Mouse (Mus musculus) lung, postnatal 36 days (tissue): ENCODE data around the gene Zdhhc22.
A peak's percentile ranks its signal among the peaks of the same experiment; 100 is the strongest.

Experiments used
- DNase-seq: peaks from one replicate; pipeline ENCODE4 v3.0.0; 2022; ENCODE audit warnings: mixed read lengths

Zdhhc22 gene

DNA sequence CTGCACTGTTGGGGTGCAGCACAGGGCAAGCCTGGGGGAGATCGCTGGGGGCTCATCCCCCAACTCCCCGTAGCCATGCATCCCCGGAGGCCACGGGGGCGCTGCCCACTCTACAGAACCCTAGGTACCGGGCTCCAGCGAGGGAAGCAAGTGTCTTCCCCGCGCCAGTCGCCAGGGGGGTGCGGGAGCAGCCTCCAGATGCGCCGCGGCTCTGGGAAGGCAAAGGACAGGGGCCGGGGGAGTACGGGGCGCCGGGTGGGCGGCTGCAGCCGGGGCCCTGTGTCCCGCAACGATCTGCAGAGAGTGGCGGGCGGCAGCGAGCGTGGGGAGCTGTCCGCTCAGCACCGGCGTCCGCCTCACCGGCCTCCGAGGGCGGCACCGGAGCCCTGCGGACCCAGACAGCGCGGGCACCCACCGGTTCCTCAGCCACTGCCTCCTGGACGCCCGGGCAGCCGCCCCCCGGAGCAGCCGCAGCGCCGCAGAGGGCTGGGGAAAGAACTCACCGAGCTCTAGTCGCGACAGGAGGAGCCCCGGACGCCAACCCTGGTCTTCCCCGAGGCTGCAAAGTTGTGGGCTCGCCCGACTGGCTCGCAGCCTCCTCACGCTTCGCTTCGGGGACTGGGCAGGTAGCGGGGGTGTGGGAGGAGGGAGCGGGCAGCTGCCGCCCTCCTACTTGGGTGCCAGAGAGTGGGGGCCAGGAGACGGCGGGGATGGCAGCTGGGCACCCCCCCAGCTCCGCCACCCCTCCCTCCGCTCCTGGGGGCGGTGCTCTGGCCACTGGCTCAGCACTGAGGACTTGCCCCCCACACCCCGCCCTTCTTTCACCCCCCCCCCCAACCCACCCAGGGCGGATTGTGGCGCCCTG is at the start of gene Zdhhc22:
Gene Zdhhc22, minus strand, starts transcription at position 541 of the 865 bp plus-strand sequence.
- no peak for DNase-seq

- no peak for DNase-seq
These were observed 46.4 kb upstream of the Zdhhc22 start for GRCm38 (mm10) chr12:87036631-87037030.

GRCm38 (mm10) chr12:87031163-87031763 is 41.0 kb upstream of the Zdhhc22 start:
- DNase-seq = no peak

DNA sequence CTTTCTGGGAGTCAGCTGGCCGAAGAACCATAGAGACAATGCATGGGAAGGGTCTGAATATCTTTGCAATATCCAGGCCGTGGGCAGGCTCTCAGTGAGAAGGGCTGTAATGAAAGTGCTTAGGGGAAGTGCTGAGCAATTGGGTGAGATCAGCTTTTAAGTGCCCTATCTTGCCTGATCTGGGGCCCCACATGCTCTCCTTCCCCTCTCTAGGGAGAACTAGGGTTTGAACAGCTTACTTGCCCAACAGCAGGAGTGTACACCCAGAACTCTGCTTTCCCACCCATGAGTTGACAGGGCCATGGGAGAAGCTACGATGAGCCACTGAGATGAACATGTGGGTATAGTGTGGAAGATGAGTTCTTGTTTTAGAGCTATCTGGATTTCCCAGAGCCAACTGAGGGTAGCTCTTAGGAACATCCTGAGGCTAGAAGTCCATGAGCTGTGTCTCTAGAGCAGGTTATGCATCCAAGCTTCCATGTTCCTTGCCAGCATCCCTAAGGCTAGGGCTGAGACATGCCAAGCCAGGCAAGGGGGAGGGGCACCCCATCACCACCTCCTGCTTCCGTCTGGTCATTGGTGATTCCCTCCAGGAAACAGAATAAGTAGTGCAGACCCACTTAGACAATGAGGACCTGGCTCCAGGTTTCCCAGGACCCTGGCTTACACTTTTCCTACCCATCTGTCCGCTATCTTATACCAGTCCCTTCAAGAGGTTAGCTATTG is 39.2 kb upstream of the Zdhhc22 start:
- DNase-seq = no peak

DNA sequence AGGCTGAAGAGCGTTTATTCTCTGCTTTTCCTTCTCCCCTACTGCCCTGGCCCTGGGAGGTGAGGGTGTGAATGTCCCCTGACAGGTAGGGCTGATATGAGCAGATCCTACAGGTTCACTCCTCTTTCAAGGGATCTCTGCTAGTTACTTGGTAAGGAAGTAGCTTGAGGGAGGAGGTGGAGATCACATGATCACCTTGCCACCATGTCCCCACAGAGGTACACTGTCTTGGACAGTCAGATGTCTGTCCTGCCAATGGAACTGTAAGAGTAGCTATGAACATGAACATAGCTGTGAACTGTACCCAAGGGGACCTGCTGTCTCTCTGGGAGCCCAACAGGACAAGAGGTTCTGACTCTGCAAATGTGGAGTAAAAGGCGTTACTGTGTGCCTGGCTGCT is 37.8 kb upstream of the Zdhhc22 start:
- no peak for DNase-seq

GRCm38 (mm10) chr12:87027391-87027790 is 37.2 kb upstream of the Zdhhc22 start:
- DNase-seq = no peak

- DNase-seq = no peak
These were observed 36.6 kb upstream of the Zdhhc22 start for GRCm38 (mm10) chr12:87026871-87027240.

GRCm38 (mm10) chr12:87026109-87026870 is 36.1 kb upstream of the Zdhhc22 start:
- peak; percentile 3 for DNase-seq

GRCm38 (mm10) chr12:87023456-87023855 is 33.2 kb upstream of the Zdhhc22 start:
- no peak for DNase-seq

DNA sequence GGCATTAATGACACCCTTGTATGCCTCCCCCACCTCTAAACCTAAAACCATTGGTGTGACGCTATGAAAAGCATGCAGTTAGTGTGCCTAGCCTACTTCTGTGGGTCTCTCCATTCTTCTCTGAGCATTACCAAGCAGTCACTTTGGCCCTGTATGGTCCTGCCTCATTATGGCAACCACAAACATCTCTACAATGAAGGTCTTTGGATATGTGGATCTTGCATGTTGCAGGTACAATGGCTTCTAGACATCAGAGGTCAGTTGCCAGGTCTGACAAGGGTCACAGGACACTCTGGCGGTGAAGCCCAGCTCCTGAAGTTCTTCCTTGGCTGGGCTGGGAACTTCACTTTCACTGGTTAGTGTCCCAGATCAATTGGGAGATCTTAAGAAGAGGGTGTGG is 31.8 kb upstream of the Zdhhc22 start:
- DNase-seq = no peak

- DNase-seq = no peak
These were observed 30.8 kb upstream of the Zdhhc22 start, which contains the start of gene Tmem63c for GRCm38 (mm10) chr12:87021040-87021439. TSS of gene Tmem63c (plus strand) at chr12:87021340.

- no peak for DNase-seq
These were observed 28.5 kb upstream of the Zdhhc22 start for GRCm38 (mm10) chr12:87018756-87019155.

GRCm38 (mm10) chr12:87017041-87017440 is 26.8 kb upstream of the Zdhhc22 start:
- DNase-seq = peak; percentile 44

- no peak for DNase-seq
These were observed 14.4 kb upstream of the Zdhhc22 start for GRCm38 (mm10) chr12:87004596-87004995.

- DNase-seq = no peak
These were observed 13.4 kb upstream of the Zdhhc22 start for GRCm38 (mm10) chr12:87003606-87004005.

DNA sequence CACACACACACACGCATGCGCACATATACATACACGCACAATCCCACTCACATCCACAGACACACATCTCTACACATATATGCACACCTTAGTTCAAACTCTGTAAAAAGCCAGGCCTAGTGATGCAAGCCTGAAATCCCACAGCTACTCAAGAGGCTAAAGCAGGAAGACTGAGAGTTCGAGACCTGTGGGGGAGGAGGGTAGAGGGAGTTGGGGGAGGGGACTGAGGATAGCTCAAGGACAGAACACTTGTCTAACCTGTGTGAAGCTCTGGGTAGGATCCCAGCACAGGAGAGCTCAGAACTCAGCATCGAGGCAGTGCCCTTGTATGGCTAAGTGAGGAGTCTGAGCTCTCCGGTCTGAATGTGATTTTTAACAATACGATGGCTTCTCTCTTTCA is 12.6 kb upstream of the Zdhhc22 start:
- DNase-seq = no peak

GRCm38 (mm10) chr12:87002209-87002608 is 12.0 kb upstream of the Zdhhc22 start:
- no peak for DNase-seq

- no peak for DNase-seq
These were observed 10.6 kb upstream of the Zdhhc22 start for GRCm38 (mm10) chr12:87000840-87001176.

DNA sequence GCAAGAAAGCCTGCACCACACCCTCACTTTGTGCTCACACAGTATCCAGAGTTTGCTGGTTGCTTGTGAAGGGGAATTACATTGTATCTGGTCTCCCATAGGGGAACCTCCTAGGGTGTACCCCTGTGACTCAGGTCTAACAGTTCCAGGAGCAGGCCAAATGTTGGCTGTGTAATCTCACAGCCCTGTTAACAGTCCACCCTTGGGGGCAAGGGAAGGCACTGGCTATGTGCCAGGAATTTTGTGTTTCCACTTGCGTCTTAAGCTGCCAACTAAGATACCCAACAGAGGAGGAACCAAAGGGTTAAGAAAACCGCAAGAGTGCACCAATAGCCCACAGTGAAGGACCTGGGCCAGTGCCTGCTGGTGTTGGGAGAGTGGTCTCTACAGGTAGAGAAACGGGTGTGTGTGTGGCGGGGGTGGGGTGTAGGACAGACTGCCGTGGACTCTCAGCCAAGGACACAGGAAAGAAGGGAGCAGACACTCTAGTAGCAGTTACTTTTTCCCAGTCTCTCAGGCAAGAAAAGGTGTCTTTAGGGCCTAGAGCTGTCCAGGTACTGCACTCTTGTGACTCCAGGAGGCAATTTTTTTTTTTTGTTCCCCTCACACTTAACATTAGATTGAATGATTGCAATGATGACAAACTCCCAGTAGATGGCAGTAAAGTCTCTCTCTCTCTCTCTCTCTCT is 10.1 kb upstream of the Zdhhc22 start:
- peak; percentile 14 for DNase-seq

DNA sequence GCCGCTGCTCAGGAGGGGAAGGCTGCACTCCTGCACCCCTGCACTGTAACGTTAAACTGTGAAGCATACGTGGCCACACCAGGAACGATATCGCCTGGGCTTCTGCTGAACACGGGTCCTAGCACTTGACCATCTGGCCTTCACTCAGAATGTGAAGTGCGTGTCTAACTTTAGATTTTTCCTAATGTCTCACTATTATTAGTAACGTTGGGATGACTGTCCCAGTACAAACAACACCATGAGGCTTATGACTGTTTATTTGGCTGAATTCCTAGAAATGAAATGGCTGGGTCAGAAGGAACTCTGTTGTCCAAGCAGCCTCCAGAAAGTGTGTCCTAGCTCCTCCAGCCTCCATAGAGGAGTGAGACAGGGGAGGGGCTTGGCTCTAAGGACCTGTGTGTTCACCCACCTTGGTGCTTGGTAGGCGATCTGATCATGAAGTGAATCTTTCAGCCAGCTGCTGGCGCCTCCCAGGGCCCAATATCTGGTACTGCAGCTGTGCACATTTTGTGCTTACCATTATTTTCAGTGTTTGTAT is 9.1 kb upstream of the Zdhhc22 start:
- DNase-seq = no peak

- no peak for DNase-seq
These were observed 8.5 kb upstream of the Zdhhc22 start for GRCm38 (mm10) chr12:86998699-86999098.

- DNase-seq = no peak
These were observed 5.7 kb upstream of the Zdhhc22 start for GRCm38 (mm10) chr12:86995931-86996330.
